Mouse (Mus musculus): Measurements from ENCODE around the gene Tenm1. TPM values are rescaled to one million over a fixed set of nuclear protein-coding genes. Genes with fewer than 3 reads are reported as not detected.

Gene Tenm1
- 0.06 TPM in 1 of 2 replicates, not detected in the other for polyA plus RNA-seq (2015; fragmentation: Nextera tagmentation; extraction: Ambion mirVana)

DNA sequence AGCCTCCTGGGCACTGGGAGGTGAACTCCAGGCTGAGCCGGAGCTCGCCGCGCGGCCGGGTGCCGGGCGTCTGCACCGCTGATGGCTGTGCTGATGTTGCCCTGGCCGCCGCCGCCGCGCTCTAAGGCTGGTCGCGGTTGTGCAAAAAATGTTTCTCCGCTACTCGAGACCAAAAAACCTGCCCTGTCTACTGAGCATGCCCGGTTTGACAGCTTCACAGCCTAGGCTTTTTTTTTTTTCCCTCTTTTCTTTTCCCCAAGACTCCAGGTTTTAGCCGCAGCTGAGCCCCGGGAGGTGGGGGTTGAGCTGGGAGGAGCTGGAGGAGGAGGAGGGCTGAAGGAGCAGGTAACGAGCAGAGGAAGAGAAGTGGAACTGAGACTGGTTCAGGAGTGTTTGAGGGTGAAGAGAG is at the start of gene Tenm1:
Gene Tenm1 (minus strand): TSS at position 272 of the 409 bp plus-strand sequence.
- no peaks in the 10 kb centered on the region for H3K4me1 ChIP-seq
- peak; percentile 49; the same call in 1 of the 2 replicates for ATAC-seq (ENCODE audit: borderline replicate concordance, extremely low read depth, low FRiP score, low TSS enrichment)
- no peak within 1 kb of the TSS for H3K9ac ChIP-seq
- no peaks in the 10 kb centered on the region for H3K9me3 ChIP-seq
- H3K27ac ChIP-seq, result no peak within 1 kb of the TSS
- peak within 1 kb of the TSS; percentile 58 for H3K4me2 ChIP-seq
- WGBS, result 12% methylated on average over 22 of the region's 22 CpGs
- H3K36me3 ChIP-seq, result no peaks in the 10 kb centered on the region
- peak within 1 kb of the TSS; percentile 29 for H3K4me3 ChIP-seq
- H3K27me3 ChIP-seq, result peaks cover 16% of the 10 kb centered on the region

DNA sequence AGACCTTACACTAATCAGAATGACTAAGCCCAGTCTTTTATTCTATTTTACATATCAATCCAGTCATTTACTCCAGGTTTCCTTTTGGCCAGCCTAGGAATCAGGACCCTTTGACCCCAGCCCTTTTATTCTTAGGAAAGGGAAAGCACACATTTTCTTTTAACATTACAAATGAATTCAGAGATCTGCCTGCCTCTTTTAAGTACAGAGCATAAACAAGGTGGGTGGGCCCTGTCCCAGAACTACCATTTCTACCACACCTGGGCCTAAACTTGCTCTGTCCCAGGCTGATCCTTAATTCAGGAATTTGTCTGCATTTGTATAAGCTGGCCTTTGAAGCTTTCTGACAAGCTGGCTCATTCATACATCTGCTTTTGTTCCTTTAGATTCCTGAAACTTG is 38.4 kb upstream of the Tenm1 start:
- Histone ChIP-seq H3K36me3 (no peaks in the 10 kb centered on the region), H3K4me1 (no peaks in the 10 kb centered on the region), H3K9me3 (no peaks in the 10 kb centered on the region), H3K9ac (no peak overlapping the region), H3K4me3 (no peak overlapping the region), H3K4me2 (no peak overlapping the region), H3K27me3 (no peaks in the 10 kb centered on the region), H3K27ac (no peak overlapping the region)
- ATAC-seq (ENCODE audit: borderline replicate concordance, extremely low read depth, low FRiP score, low TSS enrichment), result no peak

GRCm38 (mm10) chrX:43430581-43430980 is 1.7 kb upstream of the Tenm1 start:
- WGBS, result 6% methylated on average over 11 of the region's 11 CpGs
- H3K4me3 ChIP-seq, result peak overlapping the region; percentile 27; the same call in 1 of the 2 replicates
- peak overlapping the region; percentile 58 for H3K4me2 ChIP-seq
- H3K4me1 ChIP-seq, result no peaks in the 10 kb centered on the region
- H3K9ac ChIP-seq, result no peak overlapping the region
- H3K36me3 ChIP-seq, result no peaks in the 10 kb centered on the region
- no peak overlapping the region for H3K27ac ChIP-seq
- no peak for ATAC-seq (ENCODE audit: borderline replicate concordance, extremely low read depth, low FRiP score, low TSS enrichment)
- H3K9me3 ChIP-seq, result no peaks in the 10 kb centered on the region
- H3K27me3 ChIP-seq, result peaks cover 16% of the 10 kb centered on the region

DNA sequence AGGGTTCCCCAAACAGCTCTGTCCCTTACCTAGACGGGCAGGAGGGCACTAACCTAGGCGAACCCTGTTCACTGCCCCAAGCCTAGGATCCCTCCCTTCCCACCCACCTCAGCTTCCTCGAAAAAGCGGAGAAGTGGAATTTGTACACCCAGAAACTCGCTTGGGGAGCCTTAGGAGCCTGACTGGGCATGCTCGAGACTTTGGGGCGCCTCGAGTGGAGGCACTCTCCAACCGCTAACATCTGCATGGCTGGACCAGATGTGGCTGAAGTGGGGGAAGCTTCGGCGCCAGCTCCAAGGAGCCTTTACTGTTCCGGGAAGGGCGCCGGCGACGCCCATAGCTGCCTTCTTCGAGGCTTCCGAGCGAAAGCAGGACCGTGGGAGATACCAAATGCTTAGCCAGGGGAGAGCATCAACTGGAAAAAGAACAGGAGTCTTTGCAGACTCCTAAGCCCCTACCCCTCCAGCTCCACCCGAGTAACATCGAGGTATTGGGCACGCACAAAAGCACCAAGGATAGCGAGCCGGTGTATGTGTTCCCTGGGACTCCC is 1.1 kb upstream of the Tenm1 start:
- ATAC-seq (ENCODE audit: borderline replicate concordance, extremely low read depth, low FRiP score, low TSS enrichment), result no peak

DNA sequence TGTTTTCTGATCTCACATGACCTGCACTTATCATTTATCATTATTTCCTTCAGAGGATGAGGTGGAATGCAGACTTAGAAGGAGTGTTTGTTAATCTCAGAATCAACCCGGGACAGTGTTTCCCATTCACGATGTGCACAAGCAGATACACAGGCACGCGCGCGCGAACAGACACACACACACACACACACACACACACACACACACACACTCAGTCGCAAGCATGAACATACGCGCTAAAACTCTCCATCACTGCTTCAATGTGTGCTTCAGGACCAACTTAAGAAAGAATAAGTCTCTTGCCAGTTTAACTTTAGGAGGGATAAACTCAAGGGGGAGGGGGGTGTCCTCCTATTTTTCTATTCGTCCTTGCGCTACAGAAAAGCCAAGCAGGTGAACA is 411 bp upstream of the Tenm1 start:
- Histone ChIP-seq H3K4me1 (no peaks in the 10 kb centered on the region), H3K9me3 (no peaks in the 10 kb centered on the region), H3K27ac (no peak overlapping the region), H3K4me3 (peak overlapping the region; percentile 29; the same call in 1 of the 2 replicates), H3K4me2 (peak overlapping the region; percentile 58), H3K27me3 (peaks cover 16% of the 10 kb centered on the region), H3K36me3 (no peaks in the 10 kb centered on the region), H3K9ac (no peak overlapping the region)
- ATAC-seq (ENCODE audit: borderline replicate concordance, extremely low read depth, low FRiP score, low TSS enrichment), result no peak
- WGBS, result 25% methylated on average over 12 of the region's 12 CpGs

More for the DNA sequence above, 1.1 kb upstream of the Tenm1 start:
- Histone ChIP-seq H3K27me3 (peaks cover 16% of the 10 kb centered on the region), H3K4me3 (peak overlapping the region; percentile 27), H3K36me3 (no peaks in the 10 kb centered on the region), H3K9me3 (no peaks in the 10 kb centered on the region), H3K27ac (no peak overlapping the region), H3K4me2 (peak overlapping the region; percentile 58), H3K9ac (no peak overlapping the region), H3K4me1 (no peaks in the 10 kb centered on the region)
- WGBS, result 21% methylated on average over 23 of the region's 25 CpGs

DNA sequence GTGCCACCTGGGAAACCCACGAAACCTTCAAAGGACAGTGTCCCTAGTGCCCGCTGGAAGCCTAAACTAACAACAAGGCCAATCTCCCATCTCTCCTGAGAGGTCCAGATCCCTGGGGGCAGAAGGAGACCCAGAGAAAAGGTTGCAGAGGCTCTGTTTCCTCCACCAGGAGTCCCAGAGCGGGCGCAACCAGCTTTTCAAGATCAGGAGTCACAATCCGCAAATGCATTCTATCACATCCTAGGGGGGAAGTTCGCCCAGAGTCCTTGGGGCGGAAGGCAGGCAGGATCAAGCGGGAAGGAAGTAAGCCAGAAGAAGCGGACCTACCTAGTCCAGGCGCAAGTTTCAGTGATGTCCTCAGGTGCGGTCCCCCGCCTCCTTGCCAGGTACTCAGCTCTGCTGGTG is 963 bp downstream of the Tenm1 start:
- Histone ChIP-seq H3K9ac (no peak overlapping the region), H3K4me2 (peak overlapping the region; percentile 58), H3K27me3 (peaks cover 16% of the 10 kb centered on the region), H3K9me3 (no peaks in the 10 kb centered on the region), H3K27ac (no peak overlapping the region), H3K36me3 (no peaks in the 10 kb centered on the region), H3K4me3 (peak overlapping the region; percentile 9; the same call in 1 of the 2 replicates), H3K4me1 (no peaks in the 10 kb centered on the region)
- no peak for ATAC-seq (ENCODE audit: borderline replicate concordance, extremely low read depth, low FRiP score, low TSS enrichment)
- 9% methylated on average over 12 of the region's 12 CpGs for WGBS

GRCm38 (mm10) chrX:43427111-43427510 is 1.8 kb downstream of the Tenm1 start:
- no peak overlapping the region for H3K4me2 ChIP-seq
- no peak for ATAC-seq (ENCODE audit: borderline replicate concordance, extremely low read depth, low FRiP score, low TSS enrichment)

GRCm38 (mm10) chrX:43397957-43398356 is 31.0 kb downstream of the Tenm1 start:
- no peak overlapping the region for H3K9ac ChIP-seq
- no peak overlapping the region for H3K27ac ChIP-seq
- H3K27me3 ChIP-seq, result no peaks in the 10 kb centered on the region
- H3K4me2 ChIP-seq, result no peak overlapping the region
- no peak overlapping the region for H3K4me3 ChIP-seq
- H3K4me1 ChIP-seq, result no peaks in the 10 kb centered on the region
- no peaks in the 10 kb centered on the region for H3K9me3 ChIP-seq
- ATAC-seq (ENCODE audit: borderline replicate concordance, extremely low read depth, low FRiP score, low TSS enrichment), result no peak
- 63% methylated on average over 3 of the region's 3 CpGs for WGBS
- no peaks in the 10 kb centered on the region for H3K36me3 ChIP-seq

More at GRCm38 (mm10) chrX:43427111-43427510, 1.8 kb downstream of the Tenm1 start:
- H3K9ac ChIP-seq, result no peak overlapping the region
- WGBS, result 22% methylated on average over 10 of the region's 10 CpGs
- no peaks in the 10 kb centered on the region for H3K9me3 ChIP-seq
- H3K4me3 ChIP-seq, result no peak overlapping the region
- peaks cover 16% of the 10 kb centered on the region for H3K27me3 ChIP-seq
- no peak overlapping the region for H3K27ac ChIP-seq
- no peaks in the 10 kb centered on the region for H3K36me3 ChIP-seq
- no peaks in the 10 kb centered on the region for H3K4me1 ChIP-seq

DNA sequence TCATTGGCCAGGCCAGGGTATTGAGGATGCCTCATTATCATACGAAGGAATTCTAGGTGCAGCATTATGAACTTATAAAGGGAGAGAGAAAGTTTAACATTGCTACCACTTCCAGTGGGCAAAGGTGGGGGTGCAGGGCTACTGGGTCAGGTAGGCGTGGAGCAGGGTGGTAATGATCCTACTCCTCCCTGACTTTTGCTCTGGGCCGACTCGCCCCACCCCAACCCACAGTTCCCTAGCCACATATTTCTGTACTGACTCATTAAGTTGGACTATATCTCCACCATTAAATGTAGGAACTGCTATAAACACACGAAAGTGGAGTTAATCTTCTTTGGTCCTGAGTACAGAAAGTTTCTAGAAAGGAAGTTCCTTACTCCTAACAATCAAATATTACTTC is 40.8 kb downstream of the Tenm1 start:
- H3K27ac ChIP-seq, result no peak overlapping the region
- no peaks in the 10 kb centered on the region for H3K36me3 ChIP-seq
- 77% methylated on average over 5 of the region's 5 CpGs for WGBS
- H3K4me2 ChIP-seq, result no peak overlapping the region
- H3K9ac ChIP-seq, result no peak overlapping the region
- no peaks in the 10 kb centered on the region for H3K27me3 ChIP-seq
- no peaks in the 10 kb centered on the region for H3K9me3 ChIP-seq
- ATAC-seq (ENCODE audit: borderline replicate concordance, extremely low read depth, low FRiP score, low TSS enrichment), result no peak
- no peak overlapping the region for H3K4me3 ChIP-seq
- no peaks in the 10 kb centered on the region for H3K4me1 ChIP-seq

DNA sequence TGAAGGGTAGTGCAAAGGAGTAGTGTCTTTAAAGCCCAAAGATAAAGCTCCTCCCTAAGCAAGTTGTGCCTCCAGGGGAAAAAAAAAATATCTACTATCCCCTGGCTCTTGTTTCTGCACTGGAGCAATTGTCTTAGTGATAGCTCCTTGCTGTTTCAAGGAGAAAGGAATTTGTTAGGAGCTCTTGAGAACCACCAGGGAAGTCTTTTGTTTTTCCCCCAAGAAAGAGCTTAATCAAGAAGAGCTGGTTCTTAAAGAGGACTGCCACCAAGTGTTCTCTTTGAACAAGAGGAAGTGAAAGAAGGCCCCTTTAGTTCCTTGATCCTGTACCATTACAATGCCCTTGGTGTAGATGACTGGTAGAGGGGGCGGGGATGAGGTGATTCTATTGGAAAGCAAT is 56.4 kb downstream of the Tenm1 start:
- ATAC-seq (ENCODE audit: borderline replicate concordance, extremely low read depth, low FRiP score, low TSS enrichment), result no peak
- H3K9ac ChIP-seq, result no peak overlapping the region
- no peak overlapping the region for H3K4me3 ChIP-seq
- no peaks in the 10 kb centered on the region for H3K9me3 ChIP-seq
- H3K4me2 ChIP-seq, result no peak overlapping the region
- no peaks in the 10 kb centered on the region for H3K4me1 ChIP-seq
- no peaks in the 10 kb centered on the region for H3K36me3 ChIP-seq
- WGBS, result 65% methylated on average over 1 of the region's 1 CpGs
- H3K27ac ChIP-seq, result no peak overlapping the region
- H3K27me3 ChIP-seq, result no peaks in the 10 kb centered on the region

- no peaks in the 10 kb centered on the region for H3K36me3 ChIP-seq
- H3K27ac ChIP-seq, result no peak overlapping the region
- no peak overlapping the region for H3K4me3 ChIP-seq
- H3K9me3 ChIP-seq, result no peaks in the 10 kb centered on the region
- no peak overlapping the region for H3K9ac ChIP-seq
- no peak overlapping the region for H3K4me2 ChIP-seq
- H3K4me1 ChIP-seq, result no peaks in the 10 kb centered on the region
- no peaks in the 10 kb centered on the region for H3K27me3 ChIP-seq
- WGBS, result 96% methylated on average over 1 of the region's 1 CpGs
- no peak for ATAC-seq (ENCODE audit: borderline replicate concordance, extremely low read depth, low FRiP score, low TSS enrichment)
Observed at GRCm38 (mm10) chrX:43319351-43319750, 109.6 kb downstream of the Tenm1 start.

GRCm38 (mm10) chrX:43317801-43318520 is 111.0 kb downstream of the Tenm1 start:
- Histone ChIP-seq H3K9me3 (no peaks in the 10 kb centered on the region), H3K27me3 (no peaks in the 10 kb centered on the region), H3K4me3 (no peak overlapping the region), H3K4me2 (no peak overlapping the region), H3K36me3 (no peaks in the 10 kb centered on the region), H3K9ac (no peak overlapping the region), H3K27ac (no peak overlapping the region), H3K4me1 (no peaks in the 10 kb centered on the region)
- no peak for ATAC-seq (ENCODE audit: borderline replicate concordance, extremely low read depth, low FRiP score, low TSS enrichment)
- WGBS, result 68% methylated on average over 3 of the region's 3 CpGs
